Mouse (Mus musculus): Measurements from ENCODE around the gene Tfcp2.

Tfcp2 gene

GRCm38 (mm10) chr15:100551326-100552307, at the start of gene Tfcp2:
TSS of gene Tfcp2 (minus strand) at chr15:100552008.
- DNase-seq (ENCODE audit: low spot score) = peak; percentile 99

- DNase-seq (ENCODE audit: low spot score) = no peak
These were observed 49.0 kb upstream of the Tfcp2 start for GRCm38 (mm10) chr15:100600696-100601272.

- DNase-seq (ENCODE audit: low spot score) = peak; percentile 73
These were observed 48.4 kb upstream of the Tfcp2 start for GRCm38 (mm10) chr15:100600047-100600695.

- no peak for DNase-seq (ENCODE audit: low spot score)
These were observed 47.7 kb upstream of the Tfcp2 start, which contains the start of gene Pou6f1 for GRCm38 (mm10) chr15:100599276-100600046. TSS of gene Pou6f1 (minus strand) at chr15:100599984.

- DNase-seq (ENCODE audit: low spot score) = no peak
These were observed 47.1 kb upstream of the Tfcp2 start for GRCm38 (mm10) chr15:100598883-100599275.

GRCm38 (mm10) chr15:100598287-100598882, 46.6 kb upstream of the Tfcp2 start:
- no peak for DNase-seq (ENCODE audit: low spot score)

- no peak for DNase-seq (ENCODE audit: low spot score)
These were observed 41.0 kb upstream of the Tfcp2 start for GRCm38 (mm10) chr15:100592817-100593216.

- DNase-seq (ENCODE audit: low spot score) = no peak
These were observed 38.6 kb upstream of the Tfcp2 start for GRCm38 (mm10) chr15:100590436-100590835.

GRCm38 (mm10) chr15:100588297-100588696, 36.5 kb upstream of the Tfcp2 start:
- no peak for DNase-seq (ENCODE audit: low spot score)

- DNase-seq (ENCODE audit: low spot score) = peak; percentile 25
These were observed 35.4 kb upstream of the Tfcp2 start for GRCm38 (mm10) chr15:100587166-100587565.

GRCm38 (mm10) chr15:100585931-100586330, 34.1 kb upstream of the Tfcp2 start:
- no peak for DNase-seq (ENCODE audit: low spot score)

- no peak for DNase-seq (ENCODE audit: low spot score)
These were observed 28.3 kb upstream of the Tfcp2 start for GRCm38 (mm10) chr15:100580108-100580507.

GRCm38 (mm10) chr15:100577972-100578371, 26.2 kb upstream of the Tfcp2 start:
- no peak for DNase-seq (ENCODE audit: low spot score)

- DNase-seq (ENCODE audit: low spot score) = no peak
These were observed 25.0 kb upstream of the Tfcp2 start for GRCm38 (mm10) chr15:100576810-100577209.

GRCm38 (mm10) chr15:100576392-100576791, 24.6 kb upstream of the Tfcp2 start:
- DNase-seq (ENCODE audit: low spot score) = no peak

GRCm38 (mm10) chr15:100575366-100575765, 23.6 kb upstream of the Tfcp2 start:
- DNase-seq (ENCODE audit: low spot score) = peak; percentile 18

- DNase-seq (ENCODE audit: low spot score) = no peak
These were observed 22.6 kb upstream of the Tfcp2 start for GRCm38 (mm10) chr15:100574378-100574777.

GRCm38 (mm10) chr15:100573946-100574345, 22.1 kb upstream of the Tfcp2 start:
- DNase-seq (ENCODE audit: low spot score) = no peak

- no peak for DNase-seq (ENCODE audit: low spot score)
These were observed 17.4 kb upstream of the Tfcp2 start for GRCm38 (mm10) chr15:100569239-100569638.

GRCm38 (mm10) chr15:100566531-100566930, 14.7 kb upstream of the Tfcp2 start:
- DNase-seq (ENCODE audit: low spot score) = no peak

GRCm38 (mm10) chr15:100557705-100558433, 6.1 kb upstream of the Tfcp2 start:
- DNase-seq (ENCODE audit: low spot score) = no peak

Measured in yolk sac, embryonic 10.5 days (tissue).